Mouse (Mus musculus) lung, postnatal 10 days (tissue): Measurements from ENCODE around the gene Tbcd.

Source experiments
- DNase-seq: peaks from one replicate; pipeline ENCODE4 v3.0.0; 2021

Gene Tbcd

DNA sequence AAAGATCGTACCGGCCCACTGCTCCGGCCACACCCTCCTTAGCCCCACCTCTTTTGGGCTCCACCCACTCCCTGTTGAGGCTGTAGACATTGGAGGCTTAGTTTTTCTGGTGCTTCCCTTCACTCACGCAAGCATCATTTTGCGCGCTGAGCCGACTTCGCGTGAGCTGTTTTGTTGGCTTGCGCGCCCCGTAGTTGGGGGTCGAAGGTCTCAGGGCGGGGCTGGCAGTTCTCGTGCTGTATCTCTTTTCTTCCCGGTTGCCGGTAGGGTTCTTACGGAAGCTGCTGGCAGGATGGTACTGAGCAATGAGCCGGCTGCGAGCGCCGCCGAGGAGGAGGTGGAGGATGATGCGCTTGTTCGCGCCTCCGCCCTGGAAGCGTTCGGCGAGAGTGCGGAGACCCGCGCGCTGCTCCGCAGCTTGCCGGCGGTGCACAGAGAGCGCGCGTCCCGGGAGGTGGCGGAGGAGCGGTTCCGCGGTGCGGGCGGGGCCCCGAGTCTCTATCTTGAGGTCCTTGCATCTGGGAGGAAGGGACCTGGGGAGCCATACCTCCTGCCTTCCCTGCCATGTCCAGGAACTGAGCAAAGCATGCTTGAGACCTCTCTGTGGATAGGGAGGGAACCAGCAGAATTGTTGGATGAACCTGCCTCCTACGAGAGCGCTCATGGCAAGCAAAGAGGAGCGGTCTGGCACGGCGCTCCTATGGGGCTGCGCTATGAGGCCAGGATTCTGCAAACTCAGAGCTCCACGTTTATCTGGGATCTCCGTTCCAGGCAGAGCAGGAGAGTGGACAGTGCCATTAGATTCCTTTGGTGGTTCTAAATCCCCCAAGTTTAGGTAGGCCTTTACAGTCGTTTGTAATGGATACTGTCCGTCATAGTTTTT lies at the start of gene Tbcd:
Gene Tbcd, plus strand, starts transcription at position 197 of the 883 bp plus-strand sequence.
- peak; percentile 96 for DNase-seq

- DNase-seq: no peak
These were observed 44.2 kb upstream of the Tbcd start for GRCm38 (mm10) chr11:121407366-121408155.

DNA sequence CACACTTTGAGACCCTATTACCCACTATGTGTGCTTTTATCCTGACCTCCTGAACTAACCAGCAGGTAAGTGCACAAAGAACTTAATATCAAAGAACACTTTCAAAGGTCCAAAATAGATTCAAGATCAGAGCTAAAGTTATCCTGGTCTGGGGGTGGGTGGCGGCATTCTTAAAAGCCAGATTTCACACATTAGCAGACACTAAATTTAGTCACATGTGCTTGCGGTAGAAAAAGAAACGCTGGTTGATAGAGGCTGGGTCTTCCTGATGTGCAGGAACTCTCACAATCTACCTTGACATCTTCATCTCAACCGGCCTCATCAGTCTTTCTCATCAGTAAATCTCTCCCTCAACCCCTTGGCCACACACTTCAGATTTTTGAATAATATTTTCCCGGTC lies 37.0 kb upstream of the Tbcd start:
- DNase-seq: no peak

- peak; percentile 60 for DNase-seq
These were observed 36.4 kb upstream of the Tbcd start for GRCm38 (mm10) chr11:121415351-121415750.

- DNase-seq: no peak
These were observed 33.8 kb upstream of the Tbcd start for GRCm38 (mm10) chr11:121417971-121418370.

DNA sequence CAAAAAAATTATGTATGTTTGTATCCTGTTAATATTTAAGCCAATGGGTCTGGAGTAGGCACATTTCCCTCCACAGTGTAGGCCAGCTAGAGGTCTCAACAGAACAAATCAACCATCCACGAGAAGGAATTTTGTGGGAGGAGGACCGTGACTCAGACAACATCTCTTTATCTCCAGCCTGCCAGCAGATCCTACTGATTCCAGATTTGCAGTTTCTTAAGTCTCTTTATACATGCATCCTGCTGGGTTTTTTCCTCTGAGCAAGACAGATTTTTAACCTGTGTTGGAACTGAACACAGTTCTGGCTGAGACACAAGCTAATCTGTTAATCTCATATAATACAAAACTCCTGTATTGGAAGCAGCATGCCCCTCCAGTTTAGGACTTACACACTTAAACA lies 32.8 kb upstream of the Tbcd start:
- DNase-seq: no peak

- no peak for DNase-seq
These were observed 31.4 kb upstream of the Tbcd start for GRCm38 (mm10) chr11:121420379-121420778.

DNA sequence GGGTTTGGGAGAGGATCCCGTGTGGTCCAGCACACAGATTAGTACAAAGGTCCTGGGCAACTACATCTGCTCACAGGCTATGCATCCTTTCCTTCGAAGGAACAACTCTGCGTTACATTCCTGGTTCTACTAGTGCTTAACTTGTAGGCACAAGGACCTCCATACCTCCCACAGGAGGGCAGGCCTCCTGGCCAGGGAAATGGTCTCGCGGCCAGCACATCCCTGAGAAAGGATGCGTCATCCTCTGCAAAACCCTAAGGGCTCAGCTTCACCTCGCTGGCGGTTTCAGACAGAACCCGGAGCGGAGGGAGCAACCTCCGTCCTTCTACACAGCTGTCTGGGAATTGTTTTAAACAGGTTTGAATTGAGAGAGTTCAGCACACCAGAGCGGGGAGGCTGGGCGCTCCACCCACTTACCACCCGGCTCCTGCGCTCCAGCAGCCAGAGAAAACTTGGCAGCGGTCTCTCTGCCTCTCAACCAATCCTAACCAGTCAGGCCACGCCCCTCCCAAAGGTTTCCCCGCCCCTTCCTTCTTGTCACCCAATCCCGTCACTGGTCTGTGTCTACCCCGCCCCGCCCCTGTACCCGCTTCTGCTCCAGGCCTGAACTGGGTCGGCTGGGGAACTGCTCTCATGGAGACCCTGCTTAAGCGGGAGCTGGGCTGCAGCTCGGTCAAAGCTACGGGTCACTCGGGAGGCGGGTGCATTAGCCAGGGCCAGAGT lies 30.8 kb upstream of the Tbcd start, which contains the start of gene Fn3krp:
Gene Fn3krp, plus strand, starts transcription at position 572 of the 723 bp plus-strand sequence.
- peak; percentile 100 for DNase-seq

DNA sequence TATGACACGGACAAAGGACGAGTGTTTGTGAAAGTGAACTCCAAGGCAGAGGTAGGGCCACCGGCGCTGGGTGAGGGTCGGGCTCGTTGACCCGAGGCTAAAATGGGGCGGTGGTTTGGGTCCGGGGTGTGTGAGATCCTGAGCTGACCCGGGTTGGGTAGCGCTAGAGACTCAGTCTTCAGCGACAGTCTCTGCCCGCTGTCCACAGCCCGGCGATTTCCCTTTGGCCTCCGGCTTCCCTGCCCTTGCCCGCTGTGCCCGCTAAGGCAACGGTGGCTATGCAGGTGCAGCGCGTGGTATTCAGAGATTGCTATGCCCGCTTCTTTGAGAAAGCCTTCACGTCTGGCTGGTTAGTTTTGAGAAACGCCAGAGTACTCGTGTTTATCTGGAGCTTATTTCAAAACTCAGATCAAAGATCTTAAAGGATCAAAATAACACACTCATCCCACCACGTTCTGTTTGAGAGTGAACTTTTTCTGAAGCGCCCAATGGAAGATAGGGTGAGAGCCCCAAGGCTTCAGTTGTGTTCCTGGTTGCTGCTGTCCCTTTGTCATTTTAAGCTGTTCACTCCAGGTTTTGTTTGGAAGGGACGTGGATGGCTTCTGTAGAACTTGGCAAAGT lies 30.1 kb upstream of the Tbcd start:
- no peak for DNase-seq

- no peak for DNase-seq
These were observed 18.4 kb upstream of the Tbcd start for GRCm38 (mm10) chr11:121433397-121433796.

DNA sequence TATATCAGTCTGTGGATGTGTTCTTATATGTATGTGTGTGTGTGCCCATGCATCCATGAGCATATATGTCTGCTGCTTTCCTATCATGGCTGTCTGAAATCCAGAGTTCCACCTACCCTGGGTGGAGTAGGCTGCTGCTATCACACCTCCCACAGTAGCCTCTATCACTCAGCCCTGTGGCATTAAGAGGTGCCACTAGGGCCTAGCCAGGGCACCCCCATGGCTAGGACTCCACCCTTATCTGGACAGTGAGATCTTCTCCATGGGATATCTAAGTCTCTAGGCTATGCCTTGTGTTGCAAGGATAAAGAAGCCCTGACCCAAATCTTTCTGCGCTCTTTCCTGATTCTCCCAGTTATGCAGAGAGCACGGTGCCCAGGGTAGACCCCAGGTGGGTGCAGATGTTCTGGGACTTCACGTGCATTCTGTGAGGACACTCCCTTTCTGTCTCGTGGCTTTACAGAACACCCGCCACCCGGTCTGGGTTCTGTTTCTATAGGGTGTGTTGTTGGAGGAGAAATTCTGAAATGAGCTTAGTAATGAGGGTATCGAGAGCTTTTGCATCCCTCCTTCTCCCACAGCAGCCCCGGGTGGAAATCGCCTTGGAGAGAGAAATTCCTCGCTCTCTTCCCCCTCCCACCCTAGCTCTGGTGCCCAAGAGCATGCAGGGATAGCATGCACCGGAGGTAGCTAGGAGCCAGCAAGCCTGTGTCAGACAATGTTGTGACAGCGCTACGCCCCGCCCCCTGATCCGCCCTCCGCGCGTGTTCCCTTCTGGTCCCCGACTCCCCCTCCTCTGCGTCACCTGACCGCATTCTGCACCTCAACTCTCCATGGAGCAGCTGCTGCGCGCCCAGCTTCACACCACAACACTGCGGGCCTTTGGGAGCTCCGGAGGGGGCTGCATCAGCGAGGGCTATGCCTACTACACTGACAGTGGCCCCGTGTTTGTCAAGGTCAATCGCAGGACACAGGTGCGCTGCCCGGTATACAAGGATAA lies 17.3 kb upstream of the Tbcd start, which contains the start of gene Fn3k:
Gene Fn3k, plus strand, starts transcription at position 758 of the 1,000 bp plus-strand sequence.
- peak; percentile 92 for DNase-seq

DNA sequence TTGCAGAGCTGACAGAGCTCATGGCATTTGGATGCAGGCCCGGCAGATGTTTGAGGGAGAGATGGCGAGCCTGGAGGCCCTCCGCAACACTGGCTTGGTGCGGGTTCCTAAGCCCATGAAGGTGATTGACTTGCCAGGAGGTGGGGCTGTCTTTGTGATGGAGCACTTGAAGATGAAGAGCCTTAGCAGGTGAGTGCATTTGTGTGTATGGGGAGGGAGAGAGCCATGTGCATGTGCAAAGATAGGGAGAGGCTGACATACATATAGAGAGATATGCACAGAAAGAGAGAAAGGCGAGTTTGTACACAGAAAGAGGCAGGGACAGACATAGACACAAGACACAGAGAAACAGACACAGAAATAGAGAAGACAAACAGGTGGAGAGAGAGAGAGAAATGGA lies 14.5 kb upstream of the Tbcd start:
- no peak for DNase-seq

DNA sequence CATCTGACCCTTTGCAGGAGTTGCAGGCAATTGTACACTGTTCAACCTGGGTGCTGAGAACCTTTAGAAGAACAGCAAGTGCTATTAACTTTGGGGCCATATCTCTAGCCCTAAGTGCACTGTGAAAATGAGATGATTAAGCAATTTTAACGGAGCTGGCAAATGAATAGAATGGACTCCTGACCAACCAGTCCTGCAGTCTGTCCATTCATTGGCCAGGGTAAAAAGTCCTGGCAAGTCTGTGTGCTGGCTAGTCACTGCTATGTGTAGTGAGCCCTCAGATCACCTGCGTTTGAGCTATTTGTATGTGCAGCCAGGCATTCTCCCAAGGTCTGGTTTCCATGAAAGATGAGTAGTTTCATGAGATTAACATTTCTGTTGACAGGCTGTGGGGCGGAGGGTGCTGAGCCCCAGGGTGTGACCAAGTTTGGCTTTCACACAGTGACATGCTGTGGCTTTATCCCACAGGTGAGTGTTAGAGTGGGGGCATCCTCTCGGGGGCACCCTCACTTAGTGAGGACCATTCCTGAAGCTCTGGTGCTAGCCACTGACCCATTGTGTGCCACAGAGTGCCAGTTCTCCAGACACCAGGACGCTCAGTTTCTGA lies 12.0 kb upstream of the Tbcd start:
- DNase-seq: no peak

- no peak for DNase-seq
These were observed 10.1 kb upstream of the Tbcd start for GRCm38 (mm10) chr11:121441653-121442052.

GRCm38 (mm10) chr11:121442076-121442475 lies 9.7 kb upstream of the Tbcd start:
- DNase-seq: no peak

DNA sequence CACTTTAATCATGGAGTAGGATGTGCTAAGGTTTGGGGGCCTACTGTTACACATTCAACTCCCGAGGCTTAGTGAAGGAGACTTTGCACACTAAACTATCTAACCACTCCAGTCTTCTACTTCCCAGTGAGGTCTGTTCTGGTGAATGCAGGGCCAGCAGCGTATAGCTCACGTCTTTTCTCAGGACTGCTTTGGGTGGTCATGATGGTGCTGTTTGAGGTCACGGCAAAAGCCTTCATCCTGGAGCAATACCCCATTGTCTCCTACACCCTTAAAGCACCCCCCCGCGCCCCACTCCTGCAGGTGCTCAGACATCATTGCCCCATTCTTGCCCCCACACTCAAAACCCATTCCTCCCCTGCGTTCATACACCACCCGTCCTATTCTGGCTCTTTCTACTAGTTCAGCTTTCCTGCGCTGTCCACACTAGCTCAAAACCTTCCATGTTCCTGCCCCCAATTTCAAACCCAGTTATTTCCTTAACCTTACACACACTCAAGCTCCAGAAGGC lies 478 bp upstream of the Tbcd start:
- no peak for DNase-seq

- no peak for DNase-seq
These were observed 6.1 kb downstream of the Tbcd start for GRCm38 (mm10) chr11:121457874-121458273.

DNA sequence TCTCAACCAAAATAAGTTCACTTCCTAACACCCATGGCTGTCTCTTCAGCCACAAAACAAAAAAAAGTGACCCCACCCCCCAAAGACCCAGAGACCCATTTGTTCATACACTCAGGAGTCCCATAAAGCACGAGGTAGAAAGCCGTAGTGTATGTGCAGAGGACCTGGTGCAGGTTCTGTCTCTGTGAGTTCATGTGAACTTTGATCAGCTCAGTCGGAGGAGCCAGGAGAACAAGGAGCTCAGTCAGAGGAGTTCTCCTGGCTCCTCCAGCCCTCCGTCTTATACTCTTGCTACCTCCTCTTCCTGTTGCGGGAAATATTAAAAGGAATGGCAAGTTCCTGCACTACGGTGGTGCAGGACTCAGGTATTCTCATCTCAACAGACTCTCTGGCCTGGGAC lies 15.7 kb downstream of the Tbcd start:
- DNase-seq: no peak

DNA sequence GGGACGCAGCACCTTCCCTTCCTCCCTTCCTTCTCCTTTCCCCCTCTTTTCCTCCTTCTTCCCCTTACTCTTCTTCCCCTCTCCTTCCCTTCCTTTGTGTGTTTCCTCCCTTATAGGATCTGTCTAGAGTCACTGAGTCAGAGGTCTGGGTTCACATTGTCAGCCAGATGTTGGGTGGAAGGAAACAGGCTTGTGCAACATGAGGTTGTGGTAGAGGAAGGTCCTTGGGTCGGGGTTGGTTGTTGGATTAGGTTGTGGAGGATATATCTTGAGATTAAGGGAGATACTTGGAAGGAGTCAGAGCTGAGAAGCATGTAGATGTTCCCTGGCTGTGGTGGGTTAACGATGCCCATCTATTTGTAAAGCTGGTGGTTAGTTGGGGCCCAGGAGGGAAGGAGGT lies 23.1 kb downstream of the Tbcd start:
- no peak for DNase-seq

GRCm38 (mm10) chr11:121475699-121476415 lies 24.1 kb downstream of the Tbcd start:
- DNase-seq: peak; percentile 86
